Mouse (Mus musculus) fibroblast of lung, adult 2 months (primary cell): Measurements from ENCODE around the gene Rag1.

Experiments
- DNase-seq: peaks from one replicate; pipeline ENCODE4 v3.0.0-alpha.2; 2011; ENCODE audit warnings: low read depth

Gene Rag1

GRCm38 (mm10) chr2:101591356-101591755 lies 57.9 kb downstream of the Rag1 start:
- DNase-seq, result no peak
